Mouse (Mus musculus) limb, embryonic 11.5 days (tissue): ENCODE measurements around the gene Sfrp5. TPM values are rescaled to one million over a fixed set of nuclear protein-coding genes. Genes with fewer than 3 reads are reported as not detected.
A peak's percentile ranks its signal among the peaks of the same experiment; 100 is the strongest.

Experiments
- ATAC-seq: fragments of 200-750 bp; cut with Nextera tagmentation; 2 replicates; pipeline ENCODE4 v1.8.0; 2017; ENCODE audit warnings: low read depth; ENCODE audit not compliant: insufficient number of reproducible peaks, low FRiP score, low TSS enrichment
- DNase-seq: peaks from one replicate; pipeline ENCODE4 v3.0.0-alpha.2; 2015; ENCODE audit warnings: low spot score
- H3K27ac ChIP-seq: fragments of 300-500 bp; sonication (generic); replicated peaks from 2 replicates; pipeline ENCODE4 v1.5.1; 2014; ENCODE audit warnings: low read depth, mild to moderate bottlenecking, low read length
- H3K27me3 ChIP-seq: fragments of 300-500 bp; sonication (generic); 2 replicates; pipeline ENCODE4 v1.6.1; 2014; ENCODE audit warnings: mild to moderate bottlenecking, low read length, mixed read lengths; ENCODE audit not compliant: control insufficient read depth, insufficient read depth
- H3K36me3 ChIP-seq: fragments of 300-500 bp; sonication (generic); 2 replicates; pipeline ENCODE4 v1.6.1; 2014; ENCODE audit warnings: mild to moderate bottlenecking, low read length, moderate library complexity, mixed read lengths; ENCODE audit not compliant: control insufficient read depth, insufficient read depth
- H3K4me1 ChIP-seq: fragments of 300-500 bp; sonication (generic); 2 replicates; pipeline ENCODE4 v1.6.1; 2014; ENCODE audit warnings: low read length, mixed read lengths; ENCODE audit not compliant: control insufficient read depth, insufficient read depth
- H3K4me2 ChIP-seq: fragments of 300-500 bp; sonication (generic); 2 replicates; pipeline ENCODE4 v1.6.1; 2014; ENCODE audit warnings: low read depth, mild to moderate bottlenecking, moderate library complexity; ENCODE audit not compliant: severe bottlenecking
- H3K4me3 ChIP-seq: fragments of 300-500 bp; sonication (generic); 2 replicates; pipeline ENCODE4 v1.5.1; 2014; ENCODE audit warnings: low read depth, low read length
- H3K9ac ChIP-seq: fragments of 300-500 bp; sonication (generic); 2 replicates; pipeline ENCODE4 v1.6.1; 2014; ENCODE audit warnings: mild to moderate bottlenecking, low read length
- H3K9me3 ChIP-seq: fragments of 300-500 bp; sonication (generic); 2 replicates; pipeline ENCODE4 v1.6.1; 2016; ENCODE audit warnings: low read length; ENCODE audit not compliant: control insufficient read depth
- WGBS: fragments of 180-500 bp; shearing (Covaris S2); extraction: QIAGEN DNeasy Blood & Tissue Kit; methylation state at CpG from one replicate; pipeline ENCODE4 v1.1.7; 2014; 5-methylcytosine and 5-hydroxymethylcytosine counted together
- polyA plus RNA-seq: library from polyadenylated mRNA; unstranded; fragments of >200 nt; fragmentation: Nextera tagmentation; extraction: Ambion mirVana; gene quantifications from 2 replicates; pipeline ENCODE4 v1.2.1, GENCODE M21; 2014

The Sfrp5 gene
- polyA plus RNA-seq, 1 experiment from 2014 or later: 0.25 TPM

GRCm38 (mm10) chr19:42190494-42190893 lies 11.6 kb downstream of the Sfrp5 start:
- H3K36me3 ChIP-seq: peaks cover 4% of the 10 kb centered on the region; the same call in 1 of the 2 replicates
- no peak overlapping the region for H3K27ac ChIP-seq
- no peak overlapping the region for H3K4me3 ChIP-seq
- H3K27me3 ChIP-seq: no peaks in the 10 kb centered on the region
- no peaks in the 10 kb centered on the region for H3K4me1 ChIP-seq
- H3K4me2 ChIP-seq: no peak overlapping the region
- DNase-seq (peak; percentile 82), ATAC-seq (no peak)
- H3K9me3 ChIP-seq: no peaks in the 10 kb centered on the region
- WGBS: 19% methylated on average over 5 of the region's 5 CpGs
- no peak overlapping the region for H3K9ac ChIP-seq

- H3K9ac ChIP-seq: no peak overlapping the region
- 88% methylated on average over 4 of the region's 4 CpGs for WGBS
- H3K27ac ChIP-seq: no peak overlapping the region
- DNase-seq (no peak), ATAC-seq (no peak)
- no peaks in the 10 kb centered on the region for H3K27me3 ChIP-seq
- no peaks in the 10 kb centered on the region for H3K4me1 ChIP-seq
- no peaks in the 10 kb centered on the region for H3K9me3 ChIP-seq
- H3K4me3 ChIP-seq: no peak overlapping the region
- no peak overlapping the region for H3K4me2 ChIP-seq
- peaks cover 7% of the 10 kb centered on the region; the same call in 1 of the 2 replicates for H3K36me3 ChIP-seq
These were observed 12.3 kb downstream of the Sfrp5 start for GRCm38 (mm10) chr19:42189735-42190134.

- H3K36me3 ChIP-seq: peaks cover 8% of the 10 kb centered on the region; the same call in 1 of the 2 replicates
- WGBS: 61% methylated on average over 6 of the region's 6 CpGs
- ATAC-seq (no peak), DNase-seq (peak; percentile 43)
- no peak overlapping the region for H3K27ac ChIP-seq
- no peak overlapping the region for H3K9ac ChIP-seq
- no peak overlapping the region for H3K4me2 ChIP-seq
- H3K4me1 ChIP-seq: no peaks in the 10 kb centered on the region
- H3K9me3 ChIP-seq: no peaks in the 10 kb centered on the region
- H3K27me3 ChIP-seq: no peaks in the 10 kb centered on the region
- no peak overlapping the region for H3K4me3 ChIP-seq
These were observed 19.4 kb downstream of the Sfrp5 start for GRCm38 (mm10) chr19:42182673-42183072.

GRCm38 (mm10) chr19:42179356-42179755 lies 22.7 kb downstream of the Sfrp5 start:
- peaks cover 3% of the 10 kb centered on the region; the same call in 1 of the 2 replicates for H3K36me3 ChIP-seq
- H3K9ac ChIP-seq: no peak overlapping the region
- no peak for ATAC-seq
- no peaks in the 10 kb centered on the region for H3K4me1 ChIP-seq
- H3K4me3 ChIP-seq: no peak overlapping the region
- H3K27me3 ChIP-seq: no peaks in the 10 kb centered on the region
- WGBS: 89% methylated on average over 14 of the region's 14 CpGs
- no peak for DNase-seq
- no peaks in the 10 kb centered on the region for H3K9me3 ChIP-seq
- H3K4me2 ChIP-seq: no peak overlapping the region
- no peak overlapping the region for H3K27ac ChIP-seq

GRCm38 (mm10) chr19:42177461-42177860 lies 24.6 kb downstream of the Sfrp5 start:
- Histone ChIP-seq H3K27ac (no peak overlapping the region), H3K36me3 (peaks cover 3% of the 10 kb centered on the region; the same call in 1 of the 2 replicates), H3K9ac (no peak overlapping the region), H3K4me3 (no peak overlapping the region), H3K4me1 (no peaks in the 10 kb centered on the region), H3K9me3 (no peaks in the 10 kb centered on the region), H3K4me2 (no peak overlapping the region), H3K27me3 (no peaks in the 10 kb centered on the region)
- ATAC-seq (no peak), DNase-seq (no peak)
- WGBS: 92% methylated on average over 2 of the region's 2 CpGs

GRCm38 (mm10) chr19:42176841-42177240 lies 25.2 kb downstream of the Sfrp5 start:
- 88% methylated on average over 7 of the region's 7 CpGs for WGBS
- Histone ChIP-seq H3K36me3 (peaks cover 3% of the 10 kb centered on the region; the same call in 1 of the 2 replicates), H3K9me3 (no peaks in the 10 kb centered on the region), H3K4me3 (no peak overlapping the region), H3K27me3 (no peaks in the 10 kb centered on the region), H3K27ac (no peak overlapping the region), H3K4me1 (no peaks in the 10 kb centered on the region), H3K4me2 (no peak overlapping the region), H3K9ac (no peak overlapping the region)
- DNase-seq: no peak
- ATAC-seq: no peak

- Histone ChIP-seq H3K9me3 (no peaks in the 10 kb centered on the region), H3K27ac (no peak overlapping the region), H3K4me1 (peaks cover 2% of the 10 kb centered on the region; the same call in 1 of the 2 replicates), H3K36me3 (no peaks in the 10 kb centered on the region), H3K27me3 (no peaks in the 10 kb centered on the region), H3K4me2 (peak overlapping the region; percentile 89), H3K9ac (peak overlapping the region; percentile 78), H3K4me3 (peak overlapping the region; percentile 94)
- DNase-seq (peak; percentile 94), ATAC-seq (peak; percentile 84)
- WGBS: 2% methylated on average over 52 of the region's 56 CpGs
These were observed 31.8 kb downstream of the Sfrp5 start for GRCm38 (mm10) chr19:42170025-42170969.

- DNase-seq (no peak), ATAC-seq (no peak)
- H3K4me2 ChIP-seq: no peak overlapping the region
- H3K27ac ChIP-seq: no peak overlapping the region
- H3K9ac ChIP-seq: no peak overlapping the region
- no peaks in the 10 kb centered on the region for H3K9me3 ChIP-seq
- no peaks in the 10 kb centered on the region for H3K36me3 ChIP-seq
- H3K4me3 ChIP-seq: no peak overlapping the region
- no peaks in the 10 kb centered on the region for H3K27me3 ChIP-seq
- peaks cover 2% of the 10 kb centered on the region; the same call in 1 of the 2 replicates for H3K4me1 ChIP-seq
- WGBS: 78% methylated on average over 10 of the region's 10 CpGs
These were observed 32.6 kb downstream of the Sfrp5 start for GRCm38 (mm10) chr19:42169322-42169975.
